Mouse (Mus musculus): Measurements from ENCODE around the gene Dvl1.

- no peak for TF ChIP-seq CTCF (IDR thresholded peaks at IDR 0.05; ENCODE audit: insufficient read depth, low read depth, low read length)
- no peak for TF ChIP-seq POLR2A (IDR thresholded peaks at IDR 0.05; ENCODE audit: insufficient read depth, low read depth, low read length)
These were observed 7.8 kb downstream of the Dvl1 start for GRCm38 (mm10) chr4:155854991-155855390.
